In the genomic region with DNA sequence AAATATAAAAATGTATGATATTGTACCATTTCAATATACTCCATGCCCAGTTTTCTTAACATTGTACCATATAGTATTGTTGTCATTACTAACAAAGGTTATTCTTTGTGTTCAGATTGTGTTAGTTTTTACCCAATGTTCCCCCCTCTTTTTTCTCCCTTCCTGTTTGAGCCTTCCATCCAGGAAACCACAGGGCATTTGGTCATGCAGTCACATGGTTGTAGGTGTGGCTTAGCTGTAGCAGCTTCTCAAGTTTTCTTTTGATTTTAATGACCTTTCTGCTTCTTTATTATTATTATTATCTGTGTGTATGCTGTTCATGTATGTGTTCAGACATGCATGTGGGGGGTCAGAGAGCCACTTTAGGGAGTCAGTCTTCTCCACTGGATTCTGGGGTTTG, we compare ENCODE assay signal across 19 mouse cellular contexts. TPM values are rescaled to one million over a fixed set of nuclear protein-coding genes. Genes with fewer than 3 reads are reported as not detected.
DNase-seq lines count a peak whose midpoint lies in the region; ATAC-seq and TF ChIP-seq lines count a peak whose summit lies in the region.
"Had no signal": no experiment of that assay in that cellular context is flagged by ENCODE, and none has a peak within 500 bp of the region (broad histone marks: within the 10 kb centered on the region; RNA-seq: fewer than 3 reads in every experiment).

No protein-coding gene starts in this region.

- no peak overlapping the region for H3K27ac ChIP-seq in heart, embryonic 11.5 days (ENCODE audit: low read depth, low read length)
- peak overlapping the region; percentile 99 for H3K27ac ChIP-seq in bone marrow macrophage, adult 2 months (ENCODE audit: insufficient read depth, low read depth, low read length)
- peak overlapping the region; percentile 83 for H3K27ac ChIP-seq in macrophage
- H3K27ac ChIP-seq: embryonic facial prominence, embryonic 10.5 days; forebrain, embryonic 13.5 days; hindbrain, embryonic 13.5 days; hindbrain, postnatal 0 days had no signal

- no peak overlapping the region for H3K9ac ChIP-seq in heart, embryonic 11.5 days (ENCODE audit: low read depth, low read length)
- H3K9ac ChIP-seq: forebrain, embryonic 13.5 days; forebrain, postnatal 0 days; hindbrain, embryonic 13.5 days had no signal

- TF ChIP-seq POLR2A in bone marrow macrophage, adult 2 months (IDR thresholded peaks at IDR 0.05; ENCODE audit: borderline replicate concordance, low read depth, low read length), result no peak

- peak; percentile 73 for DNase-seq in heart, adult 11 months
- DNase-seq in kidney, postnatal 4 days, result no peak
- DNase-seq in lung, postnatal 25 days (ENCODE audit: low spot score), result no peak
- no peak for DNase-seq in layer of hippocampus, adult 9-11 months
- DNase-seq: adrenal gland, postnatal 10 days; cerebellum, adult 11-12 months; cerebellum, adult 9-10 months; cerebellum, postnatal 25 days; forebrain, postnatal 0 days; gastrocnemius, postnatal 14 days; heart, postnatal 10 days; heart, postnatal 4 days had no signal

- no peak overlapping the region for H3K4me2 ChIP-seq in heart, embryonic 11.5 days
- H3K4me2 ChIP-seq: forebrain, embryonic 13.5 days; hindbrain, embryonic 13.5 days had no signal

- H3K4me3 ChIP-seq in heart, embryonic 11.5 days (ENCODE audit: low read depth, low read length), result no peak overlapping the region
- H3K4me3 ChIP-seq in bone marrow macrophage, adult 2 months (ENCODE audit: insufficient read depth, low read length), result no peak overlapping the region
- H3K4me3 ChIP-seq in macrophage (ENCODE audit: inconsistent target), result no peak overlapping the region
- H3K4me3 ChIP-seq: embryonic facial prominence, embryonic 10.5 days; forebrain, embryonic 13.5 days; hindbrain, embryonic 13.5 days had no signal

- H3K79me2 ChIP-seq in macrophage (ENCODE audit: inconsistent target), result peaks cover 70% of the 10 kb centered on the region

- H3K4me1 ChIP-seq in heart, embryonic 11.5 days (ENCODE audit: control insufficient read depth, insufficient read depth, low read length), result no peaks in the 10 kb centered on the region
- H3K4me1 ChIP-seq in bone marrow macrophage, adult 2 months (ENCODE audit: control insufficient read depth, insufficient read depth, low read length), result peaks cover 30% of the 10 kb centered on the region
- H3K4me1 ChIP-seq: embryonic facial prominence, embryonic 10.5 days; forebrain, embryonic 13.5 days; hindbrain, embryonic 13.5 days had no signal

- no peak for TF ChIP-seq CTCF in bone marrow macrophage, adult 2 months (IDR thresholded peaks at IDR 0.05; ENCODE audit: low read depth, low read length)

- H3K36me3 ChIP-seq in heart, embryonic 11.5 days (ENCODE audit: control insufficient read depth, insufficient read depth, low read length), result peaks cover 26% of the 10 kb centered on the region
- peaks cover 49% of the 10 kb centered on the region for H3K36me3 ChIP-seq in macrophage (ENCODE audit: inconsistent target)

- H3K27me3 ChIP-seq in heart, embryonic 11.5 days (ENCODE audit: control insufficient read depth, insufficient read depth, low read length), result no peaks in the 10 kb centered on the region
- H3K27me3 ChIP-seq: forebrain, embryonic 13.5 days; hindbrain, embryonic 13.5 days had no signal

- ATAC-seq in heart, embryonic 11.5 days (replicated peaks; ENCODE audit: insufficient number of reproducible peaks, low FRiP score, low TSS enrichment), result no peak
- ATAC-seq: forebrain, embryonic 13.5 days; forebrain, postnatal 0 days; hindbrain, postnatal 0 days had no signal

- H3K9me3 ChIP-seq in heart, embryonic 11.5 days (replicated peaks; ENCODE audit: control insufficient read depth, low read length), result no peaks in the 10 kb centered on the region
- H3K9me3 ChIP-seq: forebrain, embryonic 13.5 days; hindbrain, embryonic 13.5 days had no signal

RNA-seq across cellular contexts. Expression of gene Rabep1, which starts 47.0 kb away (rescaled TPM):
- 25.9 and 27.8 TPM in 2 replicates for polyA plus RNA-seq in heart, embryonic 11.5 days (2014; fragmentation: Nextera tagmentation; extraction: Ambion mirVana)
- 49.2 and 51.8 TPM in 2 replicates for polyA plus RNA-seq in bone marrow macrophage, adult 2 months (2012; ENCODE audit: insufficient read depth, insufficient read length, missing spikeins)
- 100 to 1,000 TPM; 107 to 236 (median 170) TPM for total RNA-seq in macrophage (2018; cell fraction: chromatin; rRNA removed)
- 10 to 100 TPM; 37.8 to 63.8 (median 49.3) TPM for total RNA-seq in macrophage (2018; cell fraction: cytosol; rRNA removed)
- 100 to 1,000 TPM in 13 of 26 experiments, 10 to 100 TPM in 13; 58.5 to 165 (median 99.2) TPM for total RNA-seq in macrophage (2018; cell fraction: nucleus; rRNA removed)
- polyA plus RNA-seq in macrophage (2018), result 27.9 to 38.0 TPM (median 32.0 TPM) in 3 replicates
